8 mouse cellular contexts compared by ENCODE assay signal in genomic region chr17:48408526-48409291, GRCm38 (mm10). TPM values are rescaled to one million over a fixed set of nuclear protein-coding genes. Genes with fewer than 3 reads are reported as not detected.
DNase-seq lines count a peak whose midpoint lies in the region; ATAC-seq lines count a peak whose summit lies in the region.

No protein-coding gene starts in this region.

- H3K4me3 ChIP-seq in intestine, embryonic 14.5 days (ENCODE audit: low read depth, low read length) = peak overlapping the region; percentile 94

- peak overlapping the region; percentile 55 for H3K4me2 ChIP-seq in intestine, embryonic 14.5 days (ENCODE audit: low read length)

- peaks cover 17% of the 10 kb centered on the region; the same call in 1 of the 2 replicates for H3K4me1 ChIP-seq in intestine, embryonic 14.5 days (replicated peaks; ENCODE audit: control insufficient read depth, insufficient read depth, low read length)

- peak; percentile 84 to 94 for DNase-seq in adrenal gland, adult (ENCODE audit: inconsistent age in 2 of 2, low spot score in 1 of 2)
- peak; percentile 80 for DNase-seq in embryo, embryonic 10.5 days (ENCODE audit: low spot score)
- peak; percentile 77 for DNase-seq in gastrocnemius, postnatal 25 days
- peak; percentile 85 for DNase-seq in intestine, embryonic 14.5 days (ENCODE audit: low spot score)
- peak; percentile 63 to 72 for DNase-seq in left cerebral cortex, postnatal 14 days (ENCODE audit: low spot score in 2 of 2)
- peak; percentile 71 for DNase-seq in right cerebral cortex, postnatal 14 days
- DNase-seq in urinary bladder, postnatal 36 days (ENCODE audit: low spot score in 2 of 2) = peak; percentile 59 to 74

- under 1% methylated on average over 46 of the region's 47 CpGs for WGBS in intestine, embryonic 14.5 days

- H3K27ac ChIP-seq in intestine, embryonic 14.5 days (ENCODE audit: low read depth) = peak overlapping the region; percentile 100

- H3K9me3 ChIP-seq in intestine, embryonic 14.5 days (ENCODE audit: control insufficient read depth, low read length) = no peaks in the 10 kb centered on the region

- peak; percentile 50 for ATAC-seq in intestine, embryonic 14.5 days (replicated peaks; ENCODE audit: low FRiP score, low TSS enrichment, low read depth)
- ATAC-seq in megakaryocyte progenitor cell, adult 5-6 weeks (replicated peaks; ENCODE audit: poor library complexity) = peak; percentile 45

- peak overlapping the region; percentile 100 for H3K9ac ChIP-seq in intestine, embryonic 14.5 days (ENCODE audit: low read length)

- intact Hi-C loops in left cerebral cortex, postnatal 14 days (cut with DNase I) = loop anchor here (5.0 kb wide), 2 partner anchors 71 to 131 kb away; no protein-coding TSS in a partner anchor

- H3K27me3 ChIP-seq in intestine, embryonic 14.5 days (replicated peaks; ENCODE audit: control insufficient read depth, insufficient read depth, low read length) = no peaks in the 10 kb centered on the region

- H3K36me3 ChIP-seq in intestine, embryonic 14.5 days (ENCODE audit: control insufficient read depth, insufficient read depth, low read length) = peaks cover 14% of the 10 kb centered on the region

RNA-seq across cellular contexts. Expression of gene Nfya, which starts 1.0 kb away (rescaled TPM):
- total RNA-seq in gastrocnemius, postnatal 25 days (2021) = 1 to 10 TPM; 6.9 TPM
- polyA plus RNA-seq in intestine, embryonic 14.5 days (2014; fragmentation: Nextera tagmentation; extraction: Ambion mirVana) = 21.4 and 24.0 TPM in 2 replicates
- total RNA-seq in left cerebral cortex, postnatal 14 days (2021) = 10 to 100 TPM; 31.5 to 33.3 TPM
- total RNA-seq in megakaryocyte progenitor cell, adult 5-6 weeks (2015) = 103 and 105 TPM in 2 replicates
- 34.4 and 38.0 TPM in 2 replicates for total RNA-seq in megakaryocyte progenitor cell, adult 5-6 weeks (2017)

RNA-seq across cellular contexts. Expression of gene Oard1, which starts 1.1 kb away (rescaled TPM):
- 1 to 10 TPM; 9.0 to 9.8 TPM for total RNA-seq in gastrocnemius, postnatal 25 days (2021)
- polyA plus RNA-seq in intestine, embryonic 14.5 days (2014; fragmentation: Nextera tagmentation; extraction: Ambion mirVana) = 72.4 and 77.7 TPM in 2 replicates
- total RNA-seq in left cerebral cortex, postnatal 14 days (2021) = 1 to 10 TPM; 9.4 to 9.7 TPM
- total RNA-seq in megakaryocyte progenitor cell, adult 5-6 weeks (2015) = 39.8 and 42.4 TPM in 2 replicates
- total RNA-seq in megakaryocyte progenitor cell, adult 5-6 weeks (2017) = 57.9 and 60.9 TPM in 2 replicates

RNA-seq across cellular contexts. Expression of gene Apobec2, which starts 24.0 kb away (rescaled TPM):
- 100 to 1,000 TPM; 500 to 744 TPM for total RNA-seq in gastrocnemius, postnatal 25 days (2021)
- polyA plus RNA-seq in intestine, embryonic 14.5 days (2014; fragmentation: Nextera tagmentation; extraction: Ambion mirVana) = 2.4 and 3.3 TPM in 2 replicates
- total RNA-seq in left cerebral cortex, postnatal 14 days (2021) = under 1 TPM in 1 of 2 experiments, not detected in 1; 0.32 TPM
- total RNA-seq in megakaryocyte progenitor cell, adult 5-6 weeks (2015) = not detected in 2 replicates
- total RNA-seq in megakaryocyte progenitor cell, adult 5-6 weeks (2017) = not detected in 2 replicates

RNA-seq across cellular contexts. Expression of gene Tspo2, which starts 42.6 kb away (rescaled TPM):
- total RNA-seq in gastrocnemius, postnatal 25 days (2021) = not detected
- 1.6 and 1.7 TPM in 2 replicates for polyA plus RNA-seq in intestine, embryonic 14.5 days (2014; fragmentation: Nextera tagmentation; extraction: Ambion mirVana)
- under 1 TPM; 0.36 to 0.46 TPM for total RNA-seq in left cerebral cortex, postnatal 14 days (2021)
- total RNA-seq in megakaryocyte progenitor cell, adult 5-6 weeks (2015) = 5.9 and 18.8 TPM in 2 replicates
- total RNA-seq in megakaryocyte progenitor cell, adult 5-6 weeks (2017) = 4.2 and 6.8 TPM in 2 replicates

RNA-seq across cellular contexts. Expression of gene Unc5cl, which starts 46.0 kb away (rescaled TPM):
- not detected for total RNA-seq in gastrocnemius, postnatal 25 days (2021)
- 33.5 and 37.0 TPM in 2 replicates for polyA plus RNA-seq in intestine, embryonic 14.5 days (2014; fragmentation: Nextera tagmentation; extraction: Ambion mirVana)
- total RNA-seq in left cerebral cortex, postnatal 14 days (2021) = under 1 TPM in 1 of 2 experiments, not detected in 1; 0.34 TPM
- total RNA-seq in megakaryocyte progenitor cell, adult 5-6 weeks (2015) = 0.42 and 0.66 TPM in 2 replicates
- total RNA-seq in megakaryocyte progenitor cell, adult 5-6 weeks (2017) = 0.79 and 3.6 TPM in 2 replicates

Comparison
In these comparisons a context has a peak if more than half of its experiments do, and no peak if none do; other contexts are left out.
1. Peak in every context shown above with its lines: DNase-seq, ATAC-seq, H3K4me3 ChIP-seq and H3K27ac ChIP-seq.
2. RNA of gene Nfya, which starts 1.0 kb away (total RNA-seq): 34.4 to 105 TPM in megakaryocyte progenitor cell, adult 5-6 weeks and 31.5 to 33.3 TPM in left cerebral cortex, postnatal 14 days; 6.9 TPM in gastrocnemius, postnatal 25 days; every median in the first group is over 4 times any median in the second.
3. RNA of gene Apobec2, which starts 24.0 kb away (total RNA-seq): 500 to 744 TPM in gastrocnemius, postnatal 25 days; 0.32 TPM in left cerebral cortex, postnatal 14 days and not detected in megakaryocyte progenitor cell, adult 5-6 weeks; every median in the first group is over 100 times any median in the second.